Mouse (Mus musculus) cerebellum, postnatal 25 days (tissue): ENCODE measurements around the gene Gm9736.
"Not testable (repeated sequence)": the region's sequence is repeated elsewhere in the genome, so short reads cannot be mapped to it uniquely, and the experiment has no call there.

Source experiments
- DNase-seq, 2 experiments: peaks; one replicate each; pipeline ENCODE4 v3.0.0; 2021; ENCODE audit warnings: mixed read lengths in 2 of 2

The Gm9736 gene

GRCm38 (mm10) chr10:77751254-77751653 lies at the start of gene Gm9736:
Gene Gm9736 (minus strand): TSS chr10:77751354.
- DNase-seq = not testable (repeated sequence)

GRCm38 (mm10) chr10:77798921-77799508 lies 47.9 kb upstream of the Gm9736 start, which contains the start of gene Gm19668:
Gene Gm19668 (minus strand): TSS chr10:77799133.
- DNase-seq = no peak

- DNase-seq = peak in 1 of 2 experiments; percentile 19
Observed at GRCm38 (mm10) chr10:77798164-77798920, 47.2 kb upstream of the Gm9736 start.

GRCm38 (mm10) chr10:77797677-77798076 lies 46.5 kb upstream of the Gm9736 start:
- DNase-seq = no peak

- no peak for DNase-seq
Observed at GRCm38 (mm10) chr10:77794976-77795375, 43.8 kb upstream of the Gm9736 start, which contains the start of gene Gm9639. Gene Gm9639 (minus strand): TSS chr10:77795076.

- no peak for DNase-seq
Observed at GRCm38 (mm10) chr10:77788621-77789020, 37.5 kb upstream of the Gm9736 start.

- DNase-seq = not testable (repeated sequence)
Observed at GRCm38 (mm10) chr10:77787876-77788275, 36.7 kb upstream of the Gm9736 start, which contains the start of gene Gm7137. Gene Gm7137 (minus strand): TSS chr10:77788200.

GRCm38 (mm10) chr10:77783396-77783795 lies 32.2 kb upstream of the Gm9736 start:
- DNase-seq = not testable (repeated sequence)

- DNase-seq = not testable (repeated sequence)
Observed at GRCm38 (mm10) chr10:77782442-77782841, 31.3 kb upstream of the Gm9736 start, which contains the start of gene Gm3250. Gene Gm3250 (minus strand): TSS chr10:77782542.

GRCm38 (mm10) chr10:77776844-77777243 lies 25.7 kb upstream of the Gm9736 start, which contains the start of gene Gm7138:
Gene Gm7138 (minus strand): TSS chr10:77776944.
- DNase-seq = not testable (repeated sequence)

GRCm38 (mm10) chr10:77772142-77772541 lies 21.0 kb upstream of the Gm9736 start:
- not testable (repeated sequence) for DNase-seq

- not testable (repeated sequence) for DNase-seq
Observed at GRCm38 (mm10) chr10:77771225-77771624, 20.1 kb upstream of the Gm9736 start, which contains the start of gene Gm3238. Gene Gm3238 (minus strand): TSS chr10:77771325.

GRCm38 (mm10) chr10:77769727-77770126 lies 18.6 kb upstream of the Gm9736 start:
- DNase-seq = no peak

GRCm38 (mm10) chr10:77759582-77759981 lies 8.4 kb upstream of the Gm9736 start, which contains the start of gene Gm3233:
Gene Gm3233 (minus strand): TSS chr10:77759682.
- DNase-seq = not testable (repeated sequence)

GRCm38 (mm10) chr10:77753448-77753847 lies 2.3 kb upstream of the Gm9736 start:
- no peak for DNase-seq

GRCm38 (mm10) chr10:77752312-77752711 lies 1.2 kb upstream of the Gm9736 start:
- not testable (repeated sequence) for DNase-seq

- peak; percentile 14 to 32 for DNase-seq
Observed at GRCm38 (mm10) chr10:77750686-77751085, 468 bp downstream of the Gm9736 start.

GRCm38 (mm10) chr10:77741924-77742688 lies 9.0 kb downstream of the Gm9736 start, which contains the start of gene Gm18596:
Gene Gm18596 (minus strand): TSS chr10:77742638.
- peak; percentile 10 to 28 for DNase-seq

- DNase-seq = no peak
Observed at GRCm38 (mm10) chr10:77738929-77739328, 12.2 kb downstream of the Gm9736 start.

- DNase-seq = no peak
Observed at GRCm38 (mm10) chr10:77735928-77736327, 15.2 kb downstream of the Gm9736 start.

GRCm38 (mm10) chr10:77729241-77729640 lies 21.9 kb downstream of the Gm9736 start:
- DNase-seq = peak in 1 of 2 experiments; percentile 7

- DNase-seq = no peak
Observed at GRCm38 (mm10) chr10:77728280-77728679, 22.9 kb downstream of the Gm9736 start.

GRCm38 (mm10) chr10:77726186-77726585 lies 25.0 kb downstream of the Gm9736 start, which contains the start of gene Gm10100:
Gene Gm10100 (plus strand): TSS chr10:77726486.
- DNase-seq = peak in 1 of 2 experiments; percentile 10
